Mouse (Mus musculus) heart, embryonic 15.5 days (tissue): ENCODE data around the gene Tkt. TPM values are rescaled to one million over a fixed set of nuclear protein-coding genes. Genes with fewer than 3 reads are reported as not detected.

ENCODE experiments used
- ATAC-seq: fragments of 200-750 bp; cut with Nextera tagmentation; replicated peaks from 2 replicates; pipeline ENCODE4 v1.8.0; 2017; ENCODE audit warnings: low read depth, moderate TSS enrichment; ENCODE audit not compliant: insufficient number of reproducible peaks, insufficient read depth, low FRiP score
- H3K27ac ChIP-seq: fragments of 300-500 bp; sonication (generic); 2 replicates; pipeline ENCODE4 v1.5.1; 2015; ENCODE audit warnings: mild to moderate bottlenecking, inconsistent platforms
- H3K27me3 ChIP-seq: fragments of 300-500 bp; sonication (generic); 2 replicates; pipeline ENCODE4 v1.6.1; 2015; ENCODE audit warnings: inconsistent platforms
- H3K36me3 ChIP-seq: fragments of 300-500 bp; sonication (generic); 2 replicates; pipeline ENCODE4 v1.6.1; 2015; ENCODE audit warnings: mild to moderate bottlenecking, inconsistent platforms
- H3K4me1 ChIP-seq: fragments of 300-500 bp; sonication (generic); replicated peaks from 2 replicates; pipeline ENCODE4 v1.6.1; 2015; ENCODE audit warnings: inconsistent platforms
- H3K4me2 ChIP-seq: fragments of 300-500 bp; sonication (generic); 2 replicates; pipeline ENCODE4 v1.6.1; 2015; ENCODE audit warnings: inconsistent platforms, mild to moderate bottlenecking, moderate library complexity
- H3K4me3 ChIP-seq: fragments of 300-500 bp; sonication (generic); 2 replicates; pipeline ENCODE4 v1.5.1; 2015; ENCODE audit warnings: mild to moderate bottlenecking, inconsistent platforms
- H3K9ac ChIP-seq: fragments of 300-500 bp; sonication (generic); 2 replicates; pipeline ENCODE4 v1.6.1; 2015; ENCODE audit warnings: mild to moderate bottlenecking, inconsistent platforms
- H3K9me3 ChIP-seq: fragments of 300-500 bp; sonication (generic); replicated peaks from 2 replicates; pipeline ENCODE4 v1.6.1; 2016; ENCODE audit warnings: inconsistent platforms
- WGBS: fragments of 180-500 bp; shearing (Covaris S2); methylation state at CpG from one replicate; pipeline ENCODE4 v1.1.7; 2015; ENCODE audit warnings: mixed read lengths; 5-methylcytosine and 5-hydroxymethylcytosine counted together
- polyA plus RNA-seq: library from polyadenylated mRNA; unstranded; fragments of >200 nt; fragmentation: Nextera tagmentation; extraction: Ambion mirVana; gene quantifications from 2 replicates; pipeline ENCODE4 v1.2.1, GENCODE M21; 2015

Tkt gene
- polyA plus RNA-seq, 1 experiment from 2014 or later = 65.8 TPM

DNA sequence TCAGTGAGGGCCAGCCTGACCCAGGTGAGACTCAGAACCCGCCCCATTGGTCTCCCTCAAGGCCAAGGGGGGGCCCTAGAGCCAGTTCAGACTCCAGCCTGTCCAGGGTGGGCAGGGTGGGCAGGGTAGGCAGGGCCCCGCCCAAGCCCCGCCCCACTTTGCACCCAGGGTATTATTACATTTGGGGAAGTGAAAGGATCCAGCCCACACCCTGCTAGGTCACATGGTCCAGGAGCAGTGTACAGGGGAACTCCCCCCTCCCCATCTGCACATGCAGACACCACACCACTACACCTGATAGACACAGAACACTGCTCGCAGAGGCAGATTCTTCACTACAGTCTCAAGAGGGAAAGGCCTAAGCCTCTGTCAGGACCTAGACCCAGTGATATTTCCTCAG, 59.5 kb downstream of the Tkt start:
- peaks cover 11% of the 10 kb centered on the region; the same call in 1 of the 2 replicates for H3K36me3 ChIP-seq
- ATAC-seq = no peak; the same call in 1 of the 2 replicates
- WGBS = 72% methylated on average over 4 of the region's 4 CpGs

DNA sequence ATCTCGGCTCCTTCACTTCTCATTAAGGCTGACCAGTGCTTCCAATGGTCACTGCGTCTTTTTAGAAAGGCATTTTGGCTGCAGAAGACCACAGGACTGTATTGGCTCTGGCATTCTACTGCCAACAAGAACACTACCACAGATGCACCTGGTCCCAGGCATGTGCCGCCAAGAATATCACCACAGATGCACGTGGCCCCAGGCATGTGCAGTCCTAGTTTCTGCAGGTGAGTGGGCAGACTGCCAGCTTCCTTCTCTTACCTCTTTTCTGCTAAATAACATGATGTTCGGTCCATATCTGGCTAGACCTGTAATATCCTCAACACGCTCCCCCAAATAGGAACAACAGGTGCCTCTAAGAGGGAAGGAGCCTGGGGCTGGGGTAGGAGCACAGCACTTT, 60.0 kb downstream of the Tkt start:
- no peaks in the 10 kb centered on the region for H3K9me3 ChIP-seq
- H3K36me3 ChIP-seq = peaks cover 8% of the 10 kb centered on the region; the same call in 1 of the 2 replicates
- H3K27me3 ChIP-seq = no peaks in the 10 kb centered on the region
- peaks cover 13% of the 10 kb centered on the region for H3K4me1 ChIP-seq
- WGBS = 84% methylated on average over 6 of the region's 6 CpGs
- H3K9ac ChIP-seq = no peak overlapping the region
- no peak overlapping the region for H3K27ac ChIP-seq
- ATAC-seq = no peak
- no peak overlapping the region for H3K4me2 ChIP-seq
- no peak overlapping the region for H3K4me3 ChIP-seq

More for the DNA sequence above, 59.5 kb downstream of the Tkt start:
- Histone ChIP-seq H3K9me3 (no peaks in the 10 kb centered on the region), H3K4me3 (no peak overlapping the region), H3K27ac (no peak overlapping the region), H3K4me2 (no peak overlapping the region), H3K27me3 (no peaks in the 10 kb centered on the region), H3K4me1 (peaks cover 11% of the 10 kb centered on the region), H3K9ac (no peak overlapping the region)

DNA sequence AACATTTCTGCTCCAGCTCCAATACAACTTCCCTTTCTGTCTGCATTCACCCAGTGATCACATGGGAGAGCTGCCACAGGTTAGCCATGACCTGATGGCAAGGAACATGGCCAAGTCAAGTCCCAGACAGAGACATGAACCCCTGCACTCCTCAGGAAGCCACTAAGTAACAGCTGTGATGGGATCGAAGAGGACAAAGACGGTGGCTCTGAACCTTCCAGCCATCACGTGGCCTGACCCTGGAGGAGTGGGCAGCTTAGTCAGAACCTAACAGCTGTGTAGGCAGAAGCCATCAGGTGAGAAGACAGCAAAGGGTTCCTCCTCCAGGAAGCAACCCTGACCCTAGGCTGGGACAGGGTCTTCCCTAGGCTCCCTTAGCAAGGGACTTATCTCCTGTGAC, 61.3 kb downstream of the Tkt start:
- H3K9me3 ChIP-seq = no peaks in the 10 kb centered on the region
- H3K4me1 ChIP-seq = peaks cover 15% of the 10 kb centered on the region
- H3K27ac ChIP-seq = no peak overlapping the region
- ATAC-seq = no peak
- H3K4me2 ChIP-seq = no peak overlapping the region
- 92% methylated on average over 3 of the region's 3 CpGs for WGBS
- no peak overlapping the region for H3K9ac ChIP-seq
- peaks cover 4% of the 10 kb centered on the region; the same call in 1 of the 2 replicates for H3K36me3 ChIP-seq
- no peak overlapping the region for H3K4me3 ChIP-seq
- no peaks in the 10 kb centered on the region for H3K27me3 ChIP-seq

DNA sequence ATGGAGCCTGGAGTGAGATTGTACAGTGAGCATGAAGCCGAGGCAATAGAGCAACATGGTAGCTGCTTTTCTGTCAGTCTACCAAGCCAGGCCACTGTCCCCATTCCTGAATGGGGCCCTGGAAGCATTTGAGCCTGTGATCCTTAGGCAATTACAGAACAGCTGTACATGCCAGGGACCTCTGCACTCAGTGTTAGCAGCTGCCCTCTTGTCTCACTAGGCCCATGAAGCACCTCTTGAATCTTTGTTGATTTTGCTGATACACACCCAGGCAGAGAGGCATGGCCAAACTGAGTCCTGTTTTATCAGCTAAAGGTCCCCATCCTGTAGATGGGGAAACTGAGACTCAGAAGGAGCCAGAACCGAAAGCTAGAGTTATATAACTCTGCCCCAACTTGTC, 62.1 kb downstream of the Tkt start:
- ATAC-seq = no peak
- 64% methylated on average over 2 of the region's 2 CpGs for WGBS
- Histone ChIP-seq H3K9ac (no peak overlapping the region), H3K9me3 (no peaks in the 10 kb centered on the region), H3K27ac (no peak overlapping the region), H3K4me1 (peaks cover 20% of the 10 kb centered on the region), H3K4me2 (no peak overlapping the region), H3K4me3 (no peak overlapping the region), H3K36me3 (peaks cover 4% of the 10 kb centered on the region; the same call in 1 of the 2 replicates), H3K27me3 (no peaks in the 10 kb centered on the region)

DNA sequence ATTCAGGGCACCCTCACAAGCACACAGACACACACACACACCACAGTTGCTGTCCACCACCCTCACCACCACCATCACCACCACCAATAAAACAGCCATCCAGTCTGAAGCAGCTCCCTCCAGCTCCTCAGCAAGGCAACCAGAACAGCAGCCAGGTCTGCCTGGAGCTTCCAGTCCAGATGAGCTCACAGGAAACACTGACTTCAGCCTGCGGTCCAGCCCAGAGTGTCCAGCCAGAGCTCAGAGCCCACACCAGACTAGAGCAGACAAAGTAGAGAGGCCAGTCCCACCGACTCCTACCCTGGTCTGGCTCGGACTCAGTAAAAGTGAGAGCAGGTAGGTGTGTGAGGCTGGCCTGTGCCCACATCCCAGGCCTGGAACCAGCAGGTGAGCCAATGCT, 62.8 kb downstream of the Tkt start:
- no peak for ATAC-seq
- 73% methylated on average over 3 of the region's 3 CpGs for WGBS
- H3K9ac ChIP-seq = no peak overlapping the region

DNA sequence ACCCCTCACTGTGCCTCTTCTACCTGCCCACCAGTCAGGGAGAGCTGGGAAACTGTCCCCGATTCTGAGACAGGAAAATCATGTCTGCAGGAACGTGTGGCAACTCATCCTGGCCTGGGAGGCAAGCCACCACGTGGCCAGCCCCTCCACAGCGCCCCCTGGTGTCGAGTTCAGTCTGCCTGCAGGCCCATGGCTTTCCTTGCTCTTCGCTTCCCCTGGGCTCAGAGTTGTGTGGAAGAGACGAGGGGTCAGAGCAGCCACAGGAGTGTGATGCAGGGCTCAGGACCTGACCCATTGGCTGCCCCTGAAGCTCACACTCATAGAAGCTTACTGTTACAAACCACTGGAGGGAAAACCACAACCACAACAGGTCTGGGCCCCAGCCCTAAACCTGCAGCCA, 64.4 kb downstream of the Tkt start:
- no peaks in the 10 kb centered on the region for H3K9me3 ChIP-seq
- H3K4me1 ChIP-seq = peaks cover 20% of the 10 kb centered on the region
- no peaks in the 10 kb centered on the region for H3K27me3 ChIP-seq
- H3K4me3 ChIP-seq = no peak overlapping the region
- ATAC-seq = no peak
- WGBS = 23% methylated on average over 7 of the region's 7 CpGs
- no peak overlapping the region for H3K27ac ChIP-seq
- H3K9ac ChIP-seq = no peak overlapping the region
- H3K4me2 ChIP-seq = no peak overlapping the region
- peaks cover 4% of the 10 kb centered on the region; the same call in 1 of the 2 replicates for H3K36me3 ChIP-seq

More for the DNA sequence above, 62.8 kb downstream of the Tkt start:
- Histone ChIP-seq H3K27me3 (no peaks in the 10 kb centered on the region), H3K4me3 (no peak overlapping the region), H3K27ac (no peak overlapping the region), H3K36me3 (peaks cover 4% of the 10 kb centered on the region; the same call in 1 of the 2 replicates), H3K9me3 (no peaks in the 10 kb centered on the region), H3K4me2 (no peak overlapping the region), H3K4me1 (peaks cover 20% of the 10 kb centered on the region)

DNA sequence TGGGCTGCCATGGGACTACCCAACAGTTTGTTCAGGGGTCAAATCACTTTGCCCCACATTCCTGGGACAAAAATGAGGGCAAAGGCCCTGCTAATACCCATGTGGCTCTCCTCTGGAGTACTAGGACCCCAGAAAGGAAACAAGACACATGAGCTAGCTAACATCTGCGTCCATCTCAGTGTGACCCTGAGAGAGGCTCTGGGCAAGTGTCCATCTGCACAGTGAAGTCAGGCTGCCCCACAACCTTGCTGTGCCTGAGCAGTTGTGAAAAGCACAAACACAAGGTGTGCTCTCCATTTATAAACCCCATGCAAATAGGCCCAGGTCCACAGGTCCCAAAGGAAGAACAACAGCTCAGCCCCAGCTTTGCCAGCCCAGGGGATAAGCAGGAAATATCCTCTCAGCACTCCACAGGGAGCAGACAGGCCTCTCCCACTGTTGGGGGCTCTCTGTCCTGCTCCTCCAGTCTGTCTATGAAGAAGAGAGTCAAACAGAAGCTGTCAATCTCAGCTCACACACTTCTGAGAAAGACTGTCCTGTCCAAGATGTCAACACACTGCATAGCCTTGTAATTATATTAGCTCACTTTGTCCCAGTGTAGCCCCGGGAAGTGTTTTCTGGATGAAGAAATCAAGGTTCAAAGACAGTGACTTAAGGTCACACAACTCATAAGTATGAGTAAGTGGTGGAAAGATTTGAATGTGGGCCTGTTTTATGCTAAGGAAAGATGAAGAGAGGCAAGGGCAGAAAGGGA, 65.0 kb downstream of the Tkt start:
- 78% methylated on average over 2 of the region's 2 CpGs for WGBS
- no peak overlapping the region for H3K9ac ChIP-seq
- H3K36me3 ChIP-seq = peaks cover 4% of the 10 kb centered on the region; the same call in 1 of the 2 replicates
- ATAC-seq = no peak
- H3K4me3 ChIP-seq = no peak overlapping the region
- H3K27me3 ChIP-seq = no peaks in the 10 kb centered on the region
- H3K4me2 ChIP-seq = no peak overlapping the region
- H3K9me3 ChIP-seq = no peaks in the 10 kb centered on the region
- H3K4me1 ChIP-seq = peaks cover 20% of the 10 kb centered on the region
- no peak overlapping the region for H3K27ac ChIP-seq

DNA sequence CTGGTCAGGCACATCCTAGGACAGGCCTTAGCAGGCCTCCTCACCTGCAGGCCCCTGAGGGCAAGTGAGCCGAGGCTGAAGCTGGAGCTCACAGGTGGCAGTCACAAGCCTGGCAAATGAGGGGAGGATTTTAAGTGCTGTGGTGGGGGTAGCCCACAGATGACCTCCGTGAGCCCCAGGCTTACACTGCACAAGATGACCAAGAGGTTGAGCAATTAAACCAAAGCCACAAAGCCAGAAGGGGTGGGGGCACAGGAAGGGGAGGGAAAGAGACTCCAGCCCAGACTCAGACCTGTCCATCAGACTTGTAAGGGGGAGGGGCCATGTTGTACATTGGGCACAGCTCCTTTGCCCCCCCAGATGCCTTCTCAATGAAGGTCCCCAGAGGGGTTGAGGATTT, 68.6 kb downstream of the Tkt start:
- no peak overlapping the region for H3K4me3 ChIP-seq
- no peaks in the 10 kb centered on the region for H3K9me3 ChIP-seq
- H3K27ac ChIP-seq = no peak overlapping the region
- 70% methylated on average over 2 of the region's 2 CpGs for WGBS
- H3K4me1 ChIP-seq = peaks cover 20% of the 10 kb centered on the region
- no peaks in the 10 kb centered on the region for H3K27me3 ChIP-seq
- H3K4me2 ChIP-seq = no peak overlapping the region
- H3K36me3 ChIP-seq = no peaks in the 10 kb centered on the region
- H3K9ac ChIP-seq = no peak overlapping the region
- ATAC-seq = no peak

DNA sequence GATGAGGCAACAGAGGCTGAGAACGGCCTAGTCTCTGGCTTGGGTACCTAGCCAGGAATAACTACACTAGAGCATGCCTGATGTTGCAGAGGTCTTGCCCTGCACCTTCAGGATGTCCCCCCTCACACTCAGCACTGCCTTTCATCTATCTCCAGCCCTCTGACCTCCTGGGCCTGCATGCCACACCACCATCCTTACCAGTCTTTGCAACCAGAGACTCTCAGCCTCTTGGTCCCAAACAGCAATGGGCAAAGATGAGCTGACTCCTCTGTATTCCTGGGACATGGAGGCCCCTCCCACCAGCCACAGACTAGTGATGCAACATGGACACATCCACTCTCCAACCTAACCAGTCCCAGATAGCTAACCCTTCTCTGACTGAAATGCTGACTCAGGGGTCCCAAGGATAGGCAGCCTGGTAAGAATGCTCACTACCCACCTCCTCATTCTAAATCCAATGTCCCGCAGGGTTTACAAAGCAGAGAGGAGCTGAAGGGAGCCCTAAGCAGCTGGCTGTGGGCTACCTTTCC, 70.7 kb downstream of the Tkt start:
- 91% methylated on average over 2 of the region's 2 CpGs for WGBS
- H3K9ac ChIP-seq = no peak overlapping the region
- no peaks in the 10 kb centered on the region for H3K9me3 ChIP-seq
- H3K4me2 ChIP-seq = no peak overlapping the region
- no peak overlapping the region for H3K27ac ChIP-seq
- H3K27me3 ChIP-seq = no peaks in the 10 kb centered on the region
- no peak overlapping the region for H3K4me3 ChIP-seq
- H3K36me3 ChIP-seq = no peaks in the 10 kb centered on the region
- ATAC-seq = no peak
- H3K4me1 ChIP-seq = peaks cover 19% of the 10 kb centered on the region; the same call in 1 of the 2 replicates

DNA sequence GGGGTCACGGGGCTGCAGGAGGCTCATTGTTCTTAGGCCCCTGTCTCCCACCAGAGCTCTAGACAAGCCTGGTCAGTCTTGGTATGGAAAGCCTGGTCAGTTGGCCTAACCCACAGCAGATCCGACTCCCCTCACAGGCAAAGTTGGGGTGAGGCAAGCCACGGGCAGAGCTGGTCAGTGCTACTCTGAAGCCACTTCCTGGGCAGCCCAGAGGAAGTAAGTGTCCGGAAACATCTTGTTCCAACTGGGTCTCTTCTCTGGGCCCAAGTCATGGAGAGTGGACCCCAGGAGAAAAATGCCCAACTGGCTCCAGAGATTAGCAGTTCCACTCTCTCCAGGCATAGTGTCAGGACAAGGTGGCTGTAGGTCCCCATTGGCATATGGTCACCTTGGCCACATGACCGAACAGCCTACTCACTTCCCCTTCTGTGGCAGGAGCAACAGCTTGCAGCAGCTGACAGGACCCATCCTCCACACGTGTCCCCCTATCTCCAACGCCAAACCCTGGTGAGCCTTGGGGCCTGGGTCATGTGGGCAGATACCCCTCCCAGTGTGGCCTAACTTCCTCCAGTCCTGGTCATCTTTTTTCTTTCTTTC, 71.9 kb downstream of the Tkt start:
- ATAC-seq = no peak
- Histone ChIP-seq H3K4me2 (no peak overlapping the region), H3K9me3 (no peaks in the 10 kb centered on the region), H3K9ac (no peak overlapping the region), H3K27me3 (no peaks in the 10 kb centered on the region), H3K36me3 (no peaks in the 10 kb centered on the region), H3K4me1 (peaks cover 25% of the 10 kb centered on the region), H3K4me3 (no peak overlapping the region), H3K27ac (no peak overlapping the region)
- 71% methylated on average over 7 of the region's 7 CpGs for WGBS

DNA sequence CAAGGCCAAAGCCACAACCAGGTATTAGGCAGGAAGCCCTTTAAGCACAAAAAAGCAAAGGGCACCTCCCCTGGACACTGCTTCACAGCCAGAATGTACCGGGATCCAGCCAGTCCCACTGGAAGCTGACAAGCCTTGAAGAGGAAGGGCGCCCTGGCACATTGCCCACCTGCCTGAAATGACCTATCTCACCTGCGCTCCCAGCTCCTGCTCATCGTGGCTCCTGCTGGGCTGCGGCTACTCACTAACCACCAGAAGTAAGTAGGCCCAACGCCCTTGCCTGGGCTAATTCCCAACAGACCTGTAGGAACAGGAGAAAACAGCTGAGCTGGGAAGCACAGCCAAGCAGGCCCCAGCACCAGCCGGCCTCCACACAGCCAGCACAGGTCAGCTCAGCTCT, 74.0 kb downstream of the Tkt start:
- Histone ChIP-seq H3K27ac (no peak overlapping the region), H3K4me3 (no peak overlapping the region), H3K4me1 (peaks cover 42% of the 10 kb centered on the region), H3K9ac (no peak overlapping the region), H3K36me3 (no peaks in the 10 kb centered on the region), H3K4me2 (no peak overlapping the region), H3K9me3 (no peaks in the 10 kb centered on the region), H3K27me3 (no peaks in the 10 kb centered on the region)
- ATAC-seq = no peak
- WGBS = 71% methylated on average over 7 of the region's 7 CpGs
